Mouse (Mus musculus): ENCODE data around the gene Gm49387.
"Not testable (repeated sequence)": the region's sequence is repeated elsewhere in the genome, so short reads cannot be mapped to it uniquely, and the experiment has no call there.

Gene Gm49387

DNA sequence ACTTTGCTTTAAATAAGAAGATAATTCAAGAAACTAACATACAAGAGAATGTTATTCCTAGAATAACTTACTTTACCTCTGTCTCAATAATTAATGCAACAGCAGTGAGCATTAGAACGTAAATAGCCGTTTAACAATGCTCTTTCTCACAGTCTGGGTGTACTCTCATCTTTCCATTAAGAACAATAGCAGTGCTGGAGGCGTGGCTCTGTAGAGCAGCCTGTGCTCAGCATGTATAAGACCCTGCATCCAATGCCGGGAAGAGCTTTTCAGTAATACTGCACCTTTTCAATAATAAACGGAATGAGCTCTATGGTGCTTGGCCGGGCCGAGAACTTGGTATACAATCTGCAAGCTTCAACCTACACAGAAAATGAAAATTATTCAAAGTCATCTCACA is 10.0 kb downstream of the Gm49387 start:
- no peak for DNase-seq

DNA sequence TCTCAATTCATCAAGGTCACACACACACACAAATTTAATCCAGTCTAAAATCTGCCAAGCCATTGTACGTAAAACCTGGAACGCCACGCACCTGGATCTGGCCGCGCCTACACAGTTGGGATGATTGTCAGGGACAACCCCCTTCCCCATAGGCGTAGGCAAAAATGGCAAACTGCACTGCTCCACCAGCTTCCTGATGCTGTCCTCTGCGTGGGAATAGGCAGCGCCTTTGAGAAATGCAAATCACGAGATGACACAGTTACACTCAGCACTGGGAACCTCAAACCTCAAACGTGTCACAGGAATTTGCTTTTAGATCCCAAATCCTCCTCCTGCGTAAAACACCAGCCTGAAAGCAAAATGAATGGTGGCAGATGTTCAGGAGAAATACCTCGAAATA is 17.9 kb downstream of the Gm49387 start:
- no peak for DNase-seq

DNA sequence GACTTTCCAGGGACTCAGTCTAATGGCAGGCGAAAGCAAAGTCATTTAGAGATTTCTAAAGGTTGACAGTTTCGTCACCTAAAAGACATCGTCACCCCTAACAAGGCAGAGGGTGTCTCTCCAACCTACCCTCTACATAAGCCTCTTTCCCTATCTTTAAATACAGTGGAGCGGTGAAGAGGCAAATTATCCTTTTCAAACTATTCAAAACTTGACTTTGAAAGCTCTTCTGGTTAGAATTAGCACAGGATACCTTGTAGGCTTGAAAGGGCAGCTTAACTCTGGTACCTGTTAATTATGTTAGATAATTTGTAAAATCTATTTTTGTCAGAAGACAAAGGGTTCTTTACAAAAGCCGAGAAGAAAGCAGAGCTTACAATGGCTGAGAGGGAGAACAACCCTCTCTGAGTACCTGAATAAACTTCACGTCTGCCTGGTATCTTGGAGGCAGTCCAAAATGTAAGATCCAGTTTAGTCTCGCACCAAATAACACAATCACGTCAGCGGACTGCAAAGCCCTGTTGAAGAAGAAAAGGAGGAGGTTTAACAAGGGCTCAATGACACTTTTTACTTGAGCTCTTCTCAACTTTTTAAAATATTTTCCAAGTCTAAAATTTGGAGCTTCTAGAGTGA is 20.0 kb downstream of the Gm49387 start:
- no peak for DNase-seq

DNA sequence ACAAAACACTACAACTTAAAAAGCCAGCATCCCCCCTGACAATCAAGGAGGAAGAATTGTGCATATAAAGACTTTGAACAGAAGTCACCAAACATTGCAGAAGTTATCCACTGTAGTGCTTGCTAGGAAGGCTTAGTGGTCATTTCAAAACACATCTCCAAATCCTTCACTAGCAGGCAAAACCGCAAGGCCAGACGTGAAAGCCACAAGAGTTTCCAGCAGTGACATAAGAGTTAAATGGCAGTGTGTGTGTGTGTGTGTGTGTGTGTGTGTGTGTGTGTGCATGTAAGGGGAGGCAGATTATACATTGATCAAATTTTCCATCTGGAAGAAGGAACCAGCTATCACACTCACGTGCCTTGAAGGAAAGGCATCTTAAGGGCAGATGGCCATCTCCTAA is 22.7 kb downstream of the Gm49387 start:
- no peak for DNase-seq

DNA sequence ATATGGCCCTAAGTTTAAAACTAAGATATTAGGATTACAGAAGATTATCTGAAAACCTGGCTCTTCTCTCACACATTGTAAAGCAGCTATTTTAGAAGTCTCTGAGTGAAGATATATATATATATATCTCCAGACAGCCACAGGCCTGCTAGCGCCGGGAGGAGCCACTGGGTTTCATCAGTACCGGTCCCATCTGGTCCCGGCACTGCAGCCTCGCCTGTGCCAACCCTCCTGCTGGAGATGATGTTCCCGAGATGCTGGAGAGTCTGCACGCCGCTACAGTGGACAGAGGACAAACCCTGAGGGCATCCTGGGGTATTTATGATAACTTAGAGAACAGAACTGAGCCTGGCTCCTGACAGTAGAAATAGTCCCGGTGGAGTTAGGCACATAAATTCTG is 23.5 kb downstream of the Gm49387 start:
- DNase-seq = no peak

DNA sequence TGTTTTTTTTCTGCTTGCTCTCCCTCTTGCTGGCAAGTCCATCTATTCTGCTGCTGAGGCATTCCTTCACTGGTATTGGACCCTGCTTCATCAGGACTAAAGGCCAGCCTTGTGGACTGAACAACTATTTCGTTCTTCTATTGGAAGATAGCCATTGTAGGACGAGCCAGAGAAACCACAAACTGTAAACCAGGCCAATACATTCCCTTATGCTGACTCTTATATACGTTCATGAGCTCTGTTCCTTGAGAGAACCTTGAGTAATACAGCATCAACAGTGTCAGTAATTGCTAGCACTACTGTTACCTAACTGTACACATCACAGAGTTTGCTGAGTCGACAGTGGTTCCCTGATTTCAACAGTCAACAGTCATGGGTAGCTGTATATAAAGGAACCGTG is 27.0 kb downstream of the Gm49387 start:
- DNase-seq = no peak

DNA sequence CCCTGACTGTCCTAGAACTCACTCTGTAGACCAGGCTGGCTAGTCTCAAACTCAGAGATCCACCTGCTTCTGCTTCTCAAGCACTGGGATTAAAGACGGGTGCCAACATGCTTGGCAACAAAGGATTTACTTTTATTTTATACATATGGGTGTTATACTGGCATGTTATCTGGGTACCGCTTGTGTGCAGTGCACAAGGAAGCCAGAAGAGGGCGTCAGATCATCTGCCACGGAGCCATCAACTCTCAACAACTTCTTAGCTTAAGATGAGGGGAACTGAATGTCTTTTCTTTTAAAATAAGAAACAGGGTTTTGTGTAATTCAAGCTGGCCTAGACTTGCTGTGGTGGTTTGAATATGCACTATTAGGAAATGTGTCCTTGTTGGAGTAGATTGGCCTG is 28.7 kb downstream of the Gm49387 start:
- no peak for DNase-seq

DNA sequence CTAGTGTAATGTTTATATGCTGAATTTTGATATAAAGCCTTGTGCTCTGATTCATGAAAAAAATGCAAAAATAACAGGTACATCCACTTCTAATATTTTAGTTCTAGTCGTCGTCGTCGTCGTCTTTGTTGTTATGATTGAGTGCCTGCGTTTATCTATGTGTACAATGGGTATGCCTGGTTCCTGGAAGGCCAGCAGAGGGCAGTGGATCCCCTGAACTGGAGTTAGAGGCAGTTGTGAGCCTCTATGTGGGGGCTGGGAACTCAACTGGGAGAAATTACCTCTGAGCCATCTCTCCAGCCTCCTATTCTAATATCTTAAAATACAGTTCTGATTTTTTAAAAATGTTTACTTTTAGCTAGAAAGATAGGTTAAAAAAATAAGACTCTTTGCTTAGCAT is 35.2 kb downstream of the Gm49387 start:
- no peak for DNase-seq

DNA sequence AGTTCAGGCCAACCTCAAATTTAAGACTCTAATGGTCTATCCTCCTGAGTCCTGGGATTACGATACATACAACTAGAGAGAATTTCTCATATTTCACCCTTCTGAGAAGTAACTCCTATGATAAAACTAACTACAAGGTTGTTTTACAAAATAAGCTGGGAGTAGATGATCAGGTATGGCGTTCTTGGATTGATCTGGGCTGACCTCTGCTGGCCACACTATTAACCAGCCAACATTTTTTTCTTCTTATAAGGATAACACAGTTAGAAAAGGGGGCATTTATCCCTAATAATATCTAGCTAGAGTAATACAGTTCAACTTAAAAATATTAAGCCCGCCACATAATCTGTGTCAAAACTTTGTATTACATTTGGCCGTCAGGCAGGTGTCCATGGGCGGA is 35.8 kb downstream of the Gm49387 start:
- DNase-seq = peak in 1 of 2 experiments; percentile 9

DNA sequence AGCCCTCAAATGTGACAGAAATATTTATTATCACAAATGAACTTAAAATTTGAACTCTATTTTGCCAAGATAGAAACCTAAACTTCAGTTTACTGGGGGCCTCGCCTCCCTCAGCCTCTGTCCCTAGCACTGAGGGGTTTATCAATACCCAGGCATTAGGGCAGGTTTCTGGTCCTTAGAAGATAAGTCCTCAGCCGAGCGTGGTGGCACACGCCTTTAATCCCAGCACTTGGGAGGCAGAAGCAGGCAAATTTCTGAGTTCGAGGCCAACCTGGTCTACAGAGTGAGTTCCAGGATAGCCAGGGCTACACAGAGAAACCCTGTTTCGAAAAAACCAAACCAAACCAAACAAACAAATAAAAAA is 38.1 kb downstream of the Gm49387 start:
- not testable (repeated sequence) for DNase-seq

DNA sequence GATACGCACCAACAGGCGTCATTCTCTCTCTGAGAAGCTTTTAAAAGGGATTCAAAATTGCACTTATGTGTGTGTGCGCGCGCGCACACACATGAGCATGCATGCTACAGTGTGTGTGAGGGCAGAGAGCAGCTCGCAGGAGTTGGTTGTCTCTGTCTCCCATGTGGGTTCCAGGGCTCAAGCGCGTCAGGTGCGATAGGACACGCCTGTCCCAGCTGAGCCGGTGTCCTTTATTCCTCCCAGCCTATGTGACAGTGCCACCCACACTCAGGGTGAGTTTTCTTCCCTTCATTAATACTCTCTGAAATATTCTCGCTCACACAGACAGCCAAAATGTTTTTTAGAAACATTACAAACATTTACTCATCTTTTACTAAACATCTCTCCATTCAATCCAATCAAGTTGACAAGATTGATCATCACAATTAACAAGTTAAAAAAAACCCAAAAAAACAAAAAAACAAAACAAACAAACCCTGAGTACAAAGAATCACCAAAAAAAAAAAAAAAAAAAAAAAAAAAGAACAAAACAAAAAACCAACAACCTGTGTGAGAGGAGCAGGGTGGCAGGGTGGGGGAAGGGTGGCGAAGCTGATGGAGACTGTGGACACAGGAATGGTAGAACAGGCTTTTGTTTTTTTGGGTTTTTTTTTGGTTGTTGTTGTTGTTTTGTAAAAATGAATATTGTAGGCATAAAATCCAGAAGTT is 38.6 kb downstream of the Gm49387 start:
- DNase-seq = no peak

DNA sequence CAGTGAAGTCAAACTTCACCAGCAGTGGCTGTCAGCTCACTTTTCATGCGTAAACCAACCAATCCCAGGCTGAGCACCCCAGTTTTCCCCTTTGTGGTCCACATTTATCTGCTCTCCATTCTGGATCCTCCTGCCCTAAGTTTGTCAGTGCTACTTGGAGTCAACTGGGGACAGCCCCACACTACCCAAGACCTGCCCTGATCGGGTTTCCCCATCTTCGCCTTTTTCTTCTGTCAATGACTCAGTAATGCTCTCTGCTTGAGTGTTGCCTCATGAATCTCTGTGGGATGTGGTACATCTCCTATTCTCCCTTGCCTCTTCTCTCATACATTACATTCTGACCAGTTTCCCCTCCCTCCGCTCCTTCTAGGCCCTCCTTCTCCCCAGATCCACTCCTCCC is 43.2 kb downstream of the Gm49387 start:
- DNase-seq = peak in 1 of 2 experiments; percentile 2

DNA sequence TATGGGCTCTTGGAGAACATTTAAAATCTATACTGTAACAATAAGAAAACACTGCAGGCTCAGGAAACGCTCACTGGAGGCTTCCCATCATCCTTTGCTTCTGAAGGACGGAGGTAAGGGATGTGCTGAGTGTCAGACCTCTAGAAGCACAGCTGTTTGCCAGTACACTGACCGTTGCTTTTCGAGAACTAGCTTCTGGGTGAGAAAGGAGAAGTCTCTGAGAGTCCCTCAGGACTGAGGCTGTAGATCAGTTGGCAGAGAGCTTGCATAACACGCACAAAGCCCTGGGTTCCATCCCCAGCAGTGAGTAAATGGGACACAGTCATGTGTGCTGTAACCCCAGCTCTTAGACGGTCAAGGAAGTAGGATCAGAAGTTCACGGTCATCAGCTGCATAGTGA is 44.3 kb downstream of the Gm49387 start:
- peak in 1 of 2 experiments; percentile 8 for DNase-seq

DNA sequence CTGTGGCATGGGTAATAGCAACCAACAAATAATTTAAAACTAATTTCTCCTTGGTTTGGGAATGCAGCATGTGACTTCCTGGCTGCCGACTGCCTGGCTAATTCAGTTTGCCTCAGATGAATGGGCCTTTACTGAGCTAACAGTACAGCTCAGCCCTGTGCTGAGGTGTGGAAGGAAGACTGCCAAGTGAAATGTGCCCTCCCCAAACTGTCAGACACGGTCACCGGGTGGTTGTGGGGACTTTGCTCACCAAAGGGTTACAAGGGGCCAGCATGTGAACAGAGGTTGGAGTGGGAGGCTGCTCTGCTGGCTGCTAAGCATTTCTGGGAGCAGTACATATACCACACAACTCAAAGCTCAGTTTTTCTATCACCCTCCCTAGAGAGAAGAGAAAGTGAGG is 46.0 kb downstream of the Gm49387 start:
- no peak for DNase-seq

DNA sequence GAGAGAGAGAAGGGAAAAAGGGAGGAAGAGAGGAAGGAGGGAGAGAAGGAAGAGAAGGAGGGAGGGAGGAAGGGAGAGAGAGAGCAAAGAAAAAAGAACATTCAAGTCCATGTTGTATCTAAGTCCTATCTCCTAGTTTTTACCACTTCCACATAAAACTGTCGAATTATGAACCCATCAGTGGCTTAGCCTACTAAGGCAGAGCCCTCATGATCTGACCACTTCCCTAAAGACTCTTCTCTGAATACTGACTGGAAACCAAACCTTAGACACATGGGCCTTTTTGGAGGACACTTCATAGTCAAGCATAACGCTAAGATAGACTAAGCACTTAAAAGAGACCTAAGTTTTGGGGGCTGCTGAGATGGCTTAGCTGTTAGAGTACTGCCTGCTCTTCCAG is 47.6 kb downstream of the Gm49387 start:
- no peak for DNase-seq

DNA sequence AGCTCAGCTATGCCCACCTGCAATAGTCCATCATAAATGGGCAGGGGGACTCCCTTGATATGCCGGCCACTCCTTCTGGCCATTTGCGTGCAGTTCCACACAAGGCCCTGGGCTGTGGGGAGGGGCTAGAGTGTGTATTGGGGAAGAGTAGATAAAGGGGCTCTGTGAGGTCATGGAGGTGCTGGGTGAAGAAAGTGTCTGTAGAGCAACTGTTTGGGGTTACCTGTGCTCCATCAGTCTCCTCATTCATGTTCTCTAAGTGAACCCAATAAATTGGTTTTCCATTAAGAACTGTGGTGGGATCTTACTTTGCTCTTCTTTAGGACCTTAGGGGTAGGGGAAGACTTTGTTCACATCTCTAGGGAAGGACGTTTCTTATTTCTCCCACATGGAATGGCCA is 49.4 kb downstream of the Gm49387 start, which contains the start of gene Colq:
TSS of gene Colq (minus strand) at position 101 of the 400 bp plus-strand sequence.
- DNase-seq = no peak

DNA sequence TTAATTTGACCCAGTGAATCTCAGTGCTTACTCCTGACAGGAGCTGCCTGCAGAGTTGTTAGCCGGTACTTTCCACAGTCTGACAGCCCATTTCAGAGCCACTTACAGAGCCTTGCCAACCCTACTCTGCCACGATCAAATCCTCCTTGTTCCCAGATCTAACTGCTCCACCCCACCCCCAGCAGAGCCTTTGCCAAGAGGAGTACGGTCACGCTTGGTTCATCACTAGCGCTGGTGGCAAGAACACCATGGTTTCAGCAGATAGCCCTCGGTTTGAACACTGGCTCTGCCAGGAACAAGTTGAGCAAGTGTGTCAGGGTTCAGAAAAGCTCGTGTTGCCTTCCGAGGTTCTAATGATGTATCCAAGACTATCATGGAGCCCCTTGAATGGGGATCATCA is 54.2 kb downstream of the Gm49387 start:
- no peak for DNase-seq

DNA sequence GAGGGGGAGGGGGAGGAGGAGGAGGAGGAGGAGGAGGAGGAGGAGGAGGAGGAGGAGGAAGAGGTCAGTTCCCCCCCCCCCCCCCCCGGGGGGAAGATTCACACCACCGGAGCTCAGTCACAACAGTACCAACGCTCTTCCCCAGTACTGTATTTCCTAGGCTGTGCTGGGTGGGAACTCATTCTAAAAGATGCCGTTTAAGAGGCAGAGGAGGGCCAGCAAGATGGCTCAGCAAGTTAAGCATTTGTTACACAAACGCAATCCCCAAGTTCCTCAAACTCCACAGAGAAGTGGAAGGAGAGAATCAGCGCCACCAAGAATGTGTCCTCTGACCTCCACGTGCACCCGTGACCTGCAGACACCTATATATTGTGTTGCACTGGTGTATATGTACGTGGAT is 57.6 kb downstream of the Gm49387 start:
- DNase-seq = no peak

DNA sequence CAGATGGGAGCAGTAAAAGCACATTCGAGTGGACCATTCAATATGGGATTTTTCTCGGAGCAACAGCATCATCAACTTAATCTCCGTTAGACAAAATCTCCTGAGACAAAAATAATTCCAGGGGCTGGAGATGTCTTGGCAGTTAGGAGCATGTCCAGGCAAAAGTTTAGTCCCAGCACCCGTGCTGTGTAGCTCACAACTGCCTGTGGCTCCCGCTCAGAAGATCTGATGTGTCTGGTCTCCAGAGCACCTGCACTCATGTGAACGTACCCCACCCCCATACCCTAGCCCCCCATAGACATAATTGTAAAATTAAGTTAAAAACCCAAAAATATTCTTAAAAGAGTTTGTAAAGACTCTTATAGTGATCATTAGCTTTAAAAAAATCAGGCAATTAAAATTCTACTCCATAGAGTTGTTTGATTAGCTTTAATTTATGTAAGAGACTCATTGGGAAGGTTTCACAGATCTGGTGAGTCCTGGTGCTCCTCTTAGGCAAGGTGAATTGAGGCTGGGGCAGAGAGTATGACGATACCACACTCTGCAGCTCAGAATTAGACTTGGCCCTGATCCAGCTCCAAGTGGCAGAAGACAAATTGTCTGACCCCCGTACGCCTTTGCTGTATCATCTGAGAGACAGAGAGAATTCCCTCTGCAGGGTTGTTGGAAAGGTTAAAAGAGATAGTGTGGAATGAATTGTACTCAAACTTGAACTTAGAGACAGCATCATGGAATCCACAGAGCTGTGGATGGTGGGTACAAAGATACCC is 62.5 kb downstream of the Gm49387 start:
- DNase-seq = no peak

DNA sequence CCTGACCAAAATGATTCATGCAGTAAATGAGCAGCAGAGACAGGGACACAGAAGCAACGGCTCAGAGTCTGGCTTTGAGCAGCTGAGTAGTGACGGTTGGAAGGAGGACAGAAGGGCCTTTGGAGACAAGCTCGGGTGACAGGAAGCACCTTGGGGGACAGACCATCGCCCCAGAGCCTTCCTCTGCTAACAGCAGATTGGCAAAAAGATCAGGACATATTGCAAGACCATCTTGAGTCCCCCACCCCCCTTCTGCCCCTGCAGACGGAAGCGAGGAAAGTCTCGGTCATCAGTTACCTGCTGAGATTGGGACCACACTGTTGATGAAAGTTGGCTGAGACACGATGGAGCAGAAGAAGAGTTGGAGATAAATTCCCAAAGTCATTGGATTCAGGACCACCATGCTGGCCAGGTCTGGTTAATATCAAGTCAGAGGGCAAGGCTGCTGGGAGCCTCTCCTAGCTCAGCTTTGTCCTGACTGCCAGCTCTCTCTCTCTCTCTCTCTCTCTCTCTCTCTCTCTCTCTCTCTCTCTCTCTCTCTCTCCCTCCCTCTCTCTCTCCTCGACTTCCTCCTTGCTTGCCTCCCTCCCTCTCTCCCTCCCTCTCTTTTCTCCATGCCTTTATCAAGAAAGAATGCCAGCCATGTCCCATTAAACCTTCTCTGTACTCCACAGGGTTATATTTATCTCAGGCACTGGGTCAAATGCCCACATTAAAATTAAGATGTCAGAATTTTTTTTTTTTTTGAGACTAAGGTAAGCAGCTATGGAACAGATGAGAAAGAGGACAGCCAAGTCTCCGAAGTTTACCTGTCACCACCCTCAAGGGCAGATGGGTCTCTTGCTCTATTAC is 63.6 kb downstream of the Gm49387 start:
- DNase-seq = no peak

DNA sequence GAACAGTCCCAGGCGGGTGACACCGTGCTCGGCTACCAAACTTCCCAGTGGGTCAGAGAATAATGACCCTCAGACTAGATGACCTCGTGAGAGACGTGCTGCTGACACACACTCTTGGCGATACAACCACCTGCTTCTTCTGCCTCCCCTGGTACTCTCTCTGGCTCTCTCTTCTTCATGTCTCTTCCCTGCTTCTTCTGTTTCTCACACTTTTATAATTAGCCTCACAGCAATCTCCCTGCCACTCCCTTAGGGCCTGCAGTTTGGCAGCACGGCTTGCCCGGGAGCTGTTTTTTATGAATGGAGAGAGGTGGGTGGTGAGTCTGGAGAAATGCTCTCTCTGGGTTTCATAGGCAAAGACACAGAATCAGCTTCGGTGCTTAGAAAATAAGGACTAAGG is 64.8 kb downstream of the Gm49387 start:
- no peak for DNase-seq

DNA sequence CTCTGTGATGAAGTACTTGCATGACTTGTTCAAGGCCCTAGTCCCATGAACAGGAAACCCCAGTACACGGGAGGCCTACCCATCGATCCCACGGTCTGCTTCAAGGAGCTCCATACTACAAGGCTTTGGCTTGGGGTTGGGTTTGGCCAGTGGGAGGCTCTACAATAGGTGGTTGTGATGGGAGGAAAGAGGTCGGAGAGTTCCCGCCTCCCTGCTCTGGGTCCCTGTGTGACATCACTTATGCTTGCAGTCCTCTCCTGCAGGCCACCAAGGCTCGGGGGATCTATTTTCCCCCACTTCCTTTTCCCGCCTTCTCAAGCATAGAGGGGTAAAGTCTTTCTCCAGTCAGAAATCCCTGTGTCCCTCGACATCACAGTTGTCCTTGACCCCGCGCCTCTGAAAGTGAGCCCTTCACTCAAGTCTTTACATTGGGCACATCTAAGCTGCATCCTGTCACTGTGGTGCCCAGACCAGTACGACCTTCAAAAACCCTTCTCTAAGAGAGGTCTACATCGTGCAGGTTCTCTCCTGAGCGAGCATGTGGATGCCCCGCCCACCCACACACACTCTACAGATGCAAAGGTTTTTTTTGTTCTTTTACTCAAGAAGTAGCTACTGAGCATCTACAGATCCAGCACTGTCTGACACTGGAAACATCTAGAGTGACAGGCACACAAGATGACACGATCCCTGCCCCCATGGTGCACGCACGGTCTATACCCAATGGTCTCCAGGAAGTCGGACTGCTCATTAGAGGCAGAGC is 65.6 kb downstream of the Gm49387 start:
- no peak for DNase-seq
